Mouse (Mus musculus): ENCODE measurements around the gene Dlgap3. TPM values are rescaled to one million over a fixed set of nuclear protein-coding genes. Genes with fewer than 3 reads are reported as not detected.
A peak's percentile ranks its signal among the peaks of the same experiment; 100 is the strongest.

The Dlgap3 gene
- polyA plus RNA-seq, 1 experiment from 2014 or later = 30.8 TPM

DNA sequence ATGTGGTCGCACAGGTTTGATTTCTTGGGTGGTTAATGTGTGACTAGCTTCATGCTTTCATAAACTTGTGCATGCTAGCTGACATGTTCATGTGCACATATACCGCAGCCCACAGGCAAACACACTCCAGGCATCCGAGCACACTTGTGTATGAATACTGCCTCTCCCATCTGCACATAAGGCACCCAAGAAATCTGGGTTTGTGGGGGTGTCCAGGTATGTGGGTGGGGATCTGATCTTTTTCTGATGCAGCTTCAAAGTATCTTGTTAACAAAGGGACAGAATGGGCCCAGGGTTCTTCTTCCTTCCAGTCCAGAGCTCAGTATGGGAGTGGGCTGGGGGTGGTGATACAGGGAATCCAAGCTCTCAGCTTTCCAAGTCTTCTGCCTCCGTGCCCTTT, 3.6 kb downstream of the Dlgap3 start:
- H3K27me3 ChIP-seq (ENCODE audit: control insufficient read depth, insufficient read depth, low read length) = no peaks in the 10 kb centered on the region
- peak overlapping the region; percentile 34 for H3K9ac ChIP-seq
- DNase-seq (ENCODE audit: low spot score) (no peak), ATAC-seq (ENCODE audit: low FRiP score) (no peak)
- H3K9me3 ChIP-seq (ENCODE audit: control insufficient read depth, low read length) = no peaks in the 10 kb centered on the region
- no peaks in the 10 kb centered on the region for H3K36me3 ChIP-seq (replicated peaks; ENCODE audit: control insufficient read depth, insufficient read depth)
- no peak overlapping the region for H3K27ac ChIP-seq
- peaks cover 29% of the 10 kb centered on the region for H3K4me1 ChIP-seq (replicated peaks; ENCODE audit: control insufficient read depth, insufficient read depth, low read length)
- WGBS = 69% methylated on average over 4 of the region's 4 CpGs
- 0 out of 2 replicates have a peak overlapping the region, but pooled peaks have one; percentile 25 for H3K4me2 ChIP-seq (replicated peaks)
- H3K4me3 ChIP-seq (replicated peaks; ENCODE audit: low read length) = no peak overlapping the region

GRCm38 (mm10) chr4:127173461-127173860, 4.5 kb downstream of the Dlgap3 start:
- peak; percentile 66 for DNase-seq (ENCODE audit: low spot score)
- peaks cover 29% of the 10 kb centered on the region for H3K4me1 ChIP-seq (replicated peaks; ENCODE audit: control insufficient read depth, insufficient read depth, low read length)
- peak overlapping the region; percentile 25; the same call in 1 of the 2 replicates for H3K4me2 ChIP-seq (replicated peaks)
- H3K27ac ChIP-seq = no peak overlapping the region
- 6% methylated on average over 8 of the region's 8 CpGs for WGBS
- H3K9ac ChIP-seq = peak overlapping the region; percentile 34; the same call in 1 of the 2 replicates
- no peaks in the 10 kb centered on the region for H3K36me3 ChIP-seq (replicated peaks; ENCODE audit: control insufficient read depth, insufficient read depth)
- no peaks in the 10 kb centered on the region for H3K27me3 ChIP-seq (ENCODE audit: control insufficient read depth, insufficient read depth, low read length)
- H3K9me3 ChIP-seq (ENCODE audit: control insufficient read depth, low read length) = no peaks in the 10 kb centered on the region
- no peak for ATAC-seq (ENCODE audit: low FRiP score)
- no peak overlapping the region for H3K4me3 ChIP-seq (replicated peaks; ENCODE audit: low read length)

GRCm38 (mm10) chr4:127174075-127174899, 5.3 kb downstream of the Dlgap3 start:
- no peaks in the 10 kb centered on the region for H3K27me3 ChIP-seq (ENCODE audit: control insufficient read depth, insufficient read depth, low read length)

GRCm38 (mm10) chr4:127174900-127175278, 5.9 kb downstream of the Dlgap3 start:
- DNase-seq (ENCODE audit: low spot score) = no peak
- no peak overlapping the region for H3K9ac ChIP-seq
- no peak overlapping the region for H3K27ac ChIP-seq
- ATAC-seq (ENCODE audit: low FRiP score) = no peak
- no peaks in the 10 kb centered on the region for H3K27me3 ChIP-seq (ENCODE audit: control insufficient read depth, insufficient read depth, low read length)
- no peak overlapping the region for H3K4me2 ChIP-seq (replicated peaks)
- no peak overlapping the region for H3K4me3 ChIP-seq (replicated peaks; ENCODE audit: low read length)
- no peaks in the 10 kb centered on the region for H3K36me3 ChIP-seq (replicated peaks; ENCODE audit: control insufficient read depth, insufficient read depth)
- no peaks in the 10 kb centered on the region for H3K9me3 ChIP-seq (ENCODE audit: control insufficient read depth, low read length)
- H3K4me1 ChIP-seq (replicated peaks; ENCODE audit: control insufficient read depth, insufficient read depth, low read length) = peaks cover 40% of the 10 kb centered on the region
- WGBS = 71% methylated on average over 4 of the region's 4 CpGs

More at GRCm38 (mm10) chr4:127174075-127174899, 5.3 kb downstream of the Dlgap3 start:
- Histone ChIP-seq H3K27ac (no peak overlapping the region), H3K9ac (no peak overlapping the region), H3K9me3 (ENCODE audit: control insufficient read depth, low read length) (no peaks in the 10 kb centered on the region), H3K4me1 (replicated peaks; ENCODE audit: control insufficient read depth, insufficient read depth, low read length) (peaks cover 36% of the 10 kb centered on the region), H3K4me3 (replicated peaks; ENCODE audit: low read length) (no peak overlapping the region), H3K4me2 (replicated peaks) (no peak overlapping the region), H3K36me3 (replicated peaks; ENCODE audit: control insufficient read depth, insufficient read depth) (no peaks in the 10 kb centered on the region)
- no peak for ATAC-seq (ENCODE audit: low FRiP score)
- no peak for DNase-seq (ENCODE audit: low spot score)
- WGBS = 50% methylated on average over 8 of the region's 8 CpGs

DNA sequence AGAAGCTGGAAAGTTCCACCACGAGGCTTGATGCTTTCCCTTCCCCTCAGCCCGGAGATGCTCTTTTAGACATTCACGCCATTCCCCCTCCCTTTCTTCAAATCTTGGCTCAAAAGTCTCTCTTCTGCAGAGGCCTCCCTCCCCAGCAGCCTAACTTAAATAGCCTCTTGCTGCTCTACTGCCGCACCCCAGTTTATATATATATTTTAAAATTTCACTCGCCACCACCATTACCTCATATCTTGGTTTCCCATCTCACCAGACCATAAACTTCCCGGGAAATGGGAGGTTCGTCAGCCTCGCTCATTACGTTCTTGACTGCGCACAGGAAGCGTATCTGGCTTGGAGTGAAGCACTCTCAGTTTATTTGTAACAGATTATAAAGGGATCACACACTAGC, 9.0 kb downstream of the Dlgap3 start:
- DNase-seq (ENCODE audit: low spot score) = no peak
- 84% methylated on average over 11 of the region's 11 CpGs for WGBS

GRCm38 (mm10) chr4:127178671-127179070, 9.7 kb downstream of the Dlgap3 start:
- Histone ChIP-seq H3K9ac (no peak overlapping the region), H3K4me3 (replicated peaks; ENCODE audit: low read length) (no peak overlapping the region), H3K27ac (0 out of 2 replicates have a peak overlapping the region, but pooled peaks have one; percentile 32), H3K4me2 (replicated peaks) (peak overlapping the region; percentile 39; the same call in 1 of the 2 replicates), H3K9me3 (ENCODE audit: control insufficient read depth, low read length) (no peaks in the 10 kb centered on the region), H3K4me1 (replicated peaks; ENCODE audit: control insufficient read depth, insufficient read depth, low read length) (peaks cover 22% of the 10 kb centered on the region), H3K36me3 (replicated peaks; ENCODE audit: control insufficient read depth, insufficient read depth) (no peaks in the 10 kb centered on the region), H3K27me3 (ENCODE audit: control insufficient read depth, insufficient read depth, low read length) (no peaks in the 10 kb centered on the region)
- DNase-seq (ENCODE audit: low spot score) (no peak), ATAC-seq (ENCODE audit: low FRiP score) (no peak)
- WGBS = 42% methylated on average over 9 of the region's 9 CpGs

More for the DNA sequence above, 9.0 kb downstream of the Dlgap3 start:
- no peak overlapping the region for H3K9ac ChIP-seq
- no peak overlapping the region for H3K4me3 ChIP-seq (replicated peaks; ENCODE audit: low read length)
- no peak for ATAC-seq (ENCODE audit: low FRiP score)
- no peak overlapping the region for H3K4me2 ChIP-seq (replicated peaks)
- no peaks in the 10 kb centered on the region for H3K27me3 ChIP-seq (ENCODE audit: control insufficient read depth, insufficient read depth, low read length)
- no peaks in the 10 kb centered on the region for H3K9me3 ChIP-seq (ENCODE audit: control insufficient read depth, low read length)
- H3K27ac ChIP-seq = no peak overlapping the region; the same call in 1 of the 2 replicates
- no peaks in the 10 kb centered on the region for H3K36me3 ChIP-seq (replicated peaks; ENCODE audit: control insufficient read depth, insufficient read depth)
- peaks cover 29% of the 10 kb centered on the region for H3K4me1 ChIP-seq (replicated peaks; ENCODE audit: control insufficient read depth, insufficient read depth, low read length)

- H3K4me2 ChIP-seq (replicated peaks) = peak overlapping the region; percentile 39
- DNase-seq (ENCODE audit: low spot score) = no peak
- peak; percentile 47; the same call in 1 of the 2 replicates for ATAC-seq (ENCODE audit: low FRiP score)
- H3K36me3 ChIP-seq (replicated peaks; ENCODE audit: control insufficient read depth, insufficient read depth) = no peaks in the 10 kb centered on the region
- H3K4me3 ChIP-seq (replicated peaks; ENCODE audit: low read length) = 0 out of 2 replicates have a peak overlapping the region, but pooled peaks have one; percentile 8
- no peaks in the 10 kb centered on the region for H3K27me3 ChIP-seq (ENCODE audit: control insufficient read depth, insufficient read depth, low read length)
- no peaks in the 10 kb centered on the region for H3K9me3 ChIP-seq (ENCODE audit: control insufficient read depth, low read length)
- WGBS = 13% methylated on average over 19 of the region's 19 CpGs
- peak overlapping the region; percentile 66; the same call in 1 of the 2 replicates for H3K27ac ChIP-seq
- peaks cover 22% of the 10 kb centered on the region for H3K4me1 ChIP-seq (replicated peaks; ENCODE audit: control insufficient read depth, insufficient read depth, low read length)
- H3K9ac ChIP-seq = peak overlapping the region; percentile 13; the same call in 1 of the 2 replicates
Observed at GRCm38 (mm10) chr4:127179469-127180449, 10.8 kb downstream of the Dlgap3 start.

- Histone ChIP-seq H3K4me1 (replicated peaks; ENCODE audit: control insufficient read depth, insufficient read depth, low read length) (peaks cover 22% of the 10 kb centered on the region), H3K4me2 (replicated peaks) (no peak overlapping the region), H3K9ac (no peak overlapping the region), H3K36me3 (replicated peaks; ENCODE audit: control insufficient read depth, insufficient read depth) (no peaks in the 10 kb centered on the region), H3K9me3 (ENCODE audit: control insufficient read depth, low read length) (no peaks in the 10 kb centered on the region), H3K4me3 (replicated peaks; ENCODE audit: low read length) (no peak overlapping the region), H3K27me3 (ENCODE audit: control insufficient read depth, insufficient read depth, low read length) (no peaks in the 10 kb centered on the region), H3K27ac (peak overlapping the region; percentile 66; the same call in 1 of the 2 replicates)
- 75% methylated on average over 3 of the region's 3 CpGs for WGBS
- DNase-seq (ENCODE audit: low spot score) (no peak), ATAC-seq (ENCODE audit: low FRiP score) (no peak)
Observed at GRCm38 (mm10) chr4:127180450-127180840, 11.4 kb downstream of the Dlgap3 start.

DNA sequence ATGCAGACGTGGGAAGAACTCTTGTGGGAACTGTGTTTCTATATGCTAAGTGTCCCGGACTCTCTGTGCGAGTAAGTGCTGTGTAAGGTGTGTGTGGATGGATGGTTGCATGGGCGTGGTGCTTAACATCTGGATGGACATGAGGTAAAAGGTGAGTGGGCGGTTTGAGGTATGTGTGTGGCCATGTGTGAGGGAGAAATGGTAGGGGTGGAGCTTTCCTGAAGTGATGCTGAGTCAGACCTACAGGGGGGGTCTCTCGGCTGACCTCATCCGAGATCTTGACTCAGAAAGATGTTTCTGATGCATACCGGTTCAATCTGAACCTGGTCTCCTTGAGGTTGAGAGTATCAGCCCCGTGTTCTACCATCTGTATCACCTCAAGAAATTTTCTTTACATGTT, 12.0 kb downstream of the Dlgap3 start:
- no peaks in the 10 kb centered on the region for H3K36me3 ChIP-seq (replicated peaks; ENCODE audit: control insufficient read depth, insufficient read depth)
- H3K27ac ChIP-seq = no peak overlapping the region
- H3K4me2 ChIP-seq (replicated peaks) = no peak overlapping the region
- no peaks in the 10 kb centered on the region for H3K9me3 ChIP-seq (ENCODE audit: control insufficient read depth, low read length)
- H3K4me1 ChIP-seq (replicated peaks; ENCODE audit: control insufficient read depth, insufficient read depth, low read length) = peaks cover 22% of the 10 kb centered on the region
- DNase-seq (ENCODE audit: low spot score) = no peak
- WGBS = 89% methylated on average over 9 of the region's 9 CpGs
- no peaks in the 10 kb centered on the region for H3K27me3 ChIP-seq (ENCODE audit: control insufficient read depth, insufficient read depth, low read length)
- no peak for ATAC-seq (ENCODE audit: low FRiP score)
- H3K9ac ChIP-seq = no peak overlapping the region
- H3K4me3 ChIP-seq (replicated peaks; ENCODE audit: low read length) = no peak overlapping the region

All from hindbrain, embryonic 14.5 days (tissue).